Mouse (Mus musculus): ENCODE measurements at regions not wholly inside any gene's neighbourhood (a gene's known extent, or its start where the extent isn't known, plus 50 kb on each side); places are given as distances from the start of the nearest gene placed in this dataset.

DNA sequence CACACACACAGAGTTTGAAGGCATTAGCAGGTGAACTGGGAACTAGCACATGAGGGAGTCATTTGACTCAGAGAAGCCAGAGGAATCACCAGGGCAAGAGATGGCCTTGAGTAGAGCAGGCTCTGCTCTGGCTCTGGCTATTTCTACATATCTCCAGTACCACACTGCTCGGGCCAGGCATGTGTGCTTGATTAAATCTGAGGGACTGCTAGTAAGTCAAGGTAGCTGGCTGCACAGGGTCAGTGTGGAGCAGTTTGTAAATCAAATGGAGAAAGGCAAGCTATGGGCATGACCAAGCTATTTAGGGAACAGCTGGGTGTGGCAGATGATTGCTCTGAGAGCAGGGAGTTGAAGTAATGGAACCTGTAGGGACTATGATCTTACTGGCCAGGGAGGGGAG is 212.5 kb upstream of the Myt1l start:
- no peaks in the 10 kb centered on the region for H3K27me3 ChIP-seq
- 69% methylated on average over 1 of the region's 1 CpGs for WGBS
- H3K9me3 ChIP-seq: no peaks in the 10 kb centered on the region
- H3K36me3 ChIP-seq: no peaks in the 10 kb centered on the region
- H3K27ac ChIP-seq: no peak overlapping the region
- no peaks in the 10 kb centered on the region for H3K4me1 ChIP-seq (replicated peaks)
- H3K4me2 ChIP-seq (replicated peaks): no peak overlapping the region
- no peak for ATAC-seq
- H3K4me3 ChIP-seq (replicated peaks): no peak overlapping the region
- no peak overlapping the region for H3K9ac ChIP-seq (replicated peaks)

DNA sequence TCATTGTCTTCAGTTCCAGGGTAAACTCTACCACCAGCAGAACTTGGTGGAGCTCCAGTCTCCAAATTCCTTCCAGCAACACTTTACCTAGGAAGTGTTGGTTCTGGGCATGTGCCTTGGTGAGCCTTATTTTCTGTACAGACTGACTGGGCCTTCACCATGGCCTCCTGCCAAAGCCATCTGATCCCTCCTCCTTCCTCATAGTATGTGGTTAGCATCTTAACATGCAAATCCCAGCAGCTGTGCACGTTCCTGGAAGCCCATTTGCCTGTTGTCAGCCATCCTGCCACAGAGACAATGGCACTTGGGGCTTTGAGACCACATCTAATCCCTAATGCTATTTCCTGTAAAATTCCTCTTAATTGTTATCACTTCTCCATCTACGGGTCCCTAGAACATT is 206.7 kb upstream of the Myt1l start:
- 12% methylated on average over 2 of the region's 2 CpGs for WGBS
- 0 out of 2 replicates have a peak, but pooled peaks have one; percentile 50 for ATAC-seq
- no peak overlapping the region for H3K27ac ChIP-seq

GRCm38 (mm10) chr12:29323534-29323933 is 204.7 kb upstream of the Myt1l start:
- H3K36me3 ChIP-seq: no peaks in the 10 kb centered on the region
- 65% methylated on average over 3 of the region's 3 CpGs for WGBS
- no peaks in the 10 kb centered on the region for H3K9me3 ChIP-seq
- peaks cover 11% of the 10 kb centered on the region for H3K4me1 ChIP-seq (replicated peaks)
- no peak for ATAC-seq
- H3K27ac ChIP-seq: no peak overlapping the region
- H3K4me3 ChIP-seq (replicated peaks): no peak overlapping the region
- H3K27me3 ChIP-seq: no peaks in the 10 kb centered on the region
- H3K4me2 ChIP-seq (replicated peaks): no peak overlapping the region
- H3K9ac ChIP-seq (replicated peaks): no peak overlapping the region

More for the DNA sequence above, 206.7 kb upstream of the Myt1l start:
- H3K36me3 ChIP-seq: no peaks in the 10 kb centered on the region
- H3K4me1 ChIP-seq (replicated peaks): peaks cover 11% of the 10 kb centered on the region
- H3K27me3 ChIP-seq: no peaks in the 10 kb centered on the region
- no peaks in the 10 kb centered on the region for H3K9me3 ChIP-seq
- H3K4me3 ChIP-seq (replicated peaks): no peak overlapping the region
- H3K4me2 ChIP-seq (replicated peaks): no peak overlapping the region
- H3K9ac ChIP-seq (replicated peaks): no peak overlapping the region

GRCm38 (mm10) chr12:29335839-29336469 is 192.2 kb upstream of the Myt1l start:
- 64% methylated on average over 3 of the region's 3 CpGs for WGBS

GRCm38 (mm10) chr12:29337336-29337735 is 190.8 kb upstream of the Myt1l start:
- Histone ChIP-seq H3K9ac (replicated peaks) (no peak overlapping the region), H3K9me3 (no peaks in the 10 kb centered on the region), H3K36me3 (no peaks in the 10 kb centered on the region), H3K4me2 (replicated peaks) (no peak overlapping the region), H3K4me3 (replicated peaks) (no peak overlapping the region), H3K27ac (no peak overlapping the region), H3K4me1 (replicated peaks) (peaks cover 3% of the 10 kb centered on the region; the same call in 1 of the 2 replicates), H3K27me3 (no peaks in the 10 kb centered on the region)
- no peak for ATAC-seq
- 90% methylated on average over 2 of the region's 2 CpGs for WGBS

More at GRCm38 (mm10) chr12:29335839-29336469, 192.2 kb upstream of the Myt1l start:
- H3K9ac ChIP-seq (replicated peaks): no peak overlapping the region
- H3K27me3 ChIP-seq: no peaks in the 10 kb centered on the region
- no peaks in the 10 kb centered on the region for H3K9me3 ChIP-seq
- H3K4me1 ChIP-seq (replicated peaks): peaks cover 3% of the 10 kb centered on the region; the same call in 1 of the 2 replicates
- H3K27ac ChIP-seq: no peak overlapping the region
- no peak overlapping the region for H3K4me2 ChIP-seq (replicated peaks)
- no peak overlapping the region for H3K4me3 ChIP-seq (replicated peaks)
- 0 out of 2 replicates have a peak, but pooled peaks have one; percentile 50 for ATAC-seq
- H3K36me3 ChIP-seq: no peaks in the 10 kb centered on the region

- H3K9me3 ChIP-seq: no peaks in the 10 kb centered on the region
- 66% methylated on average over 7 of the region's 7 CpGs for WGBS
- H3K4me2 ChIP-seq (replicated peaks): no peak overlapping the region
- no peak for ATAC-seq
- no peak overlapping the region for H3K27ac ChIP-seq
- H3K9ac ChIP-seq (replicated peaks): no peak overlapping the region
- H3K4me3 ChIP-seq (replicated peaks): no peak overlapping the region
- H3K4me1 ChIP-seq (replicated peaks): peaks cover 15% of the 10 kb centered on the region
- H3K36me3 ChIP-seq: no peaks in the 10 kb centered on the region
- no peaks in the 10 kb centered on the region for H3K27me3 ChIP-seq
Measured at GRCm38 (mm10) chr12:29341388-29341995, 186.7 kb upstream of the Myt1l start.

DNA sequence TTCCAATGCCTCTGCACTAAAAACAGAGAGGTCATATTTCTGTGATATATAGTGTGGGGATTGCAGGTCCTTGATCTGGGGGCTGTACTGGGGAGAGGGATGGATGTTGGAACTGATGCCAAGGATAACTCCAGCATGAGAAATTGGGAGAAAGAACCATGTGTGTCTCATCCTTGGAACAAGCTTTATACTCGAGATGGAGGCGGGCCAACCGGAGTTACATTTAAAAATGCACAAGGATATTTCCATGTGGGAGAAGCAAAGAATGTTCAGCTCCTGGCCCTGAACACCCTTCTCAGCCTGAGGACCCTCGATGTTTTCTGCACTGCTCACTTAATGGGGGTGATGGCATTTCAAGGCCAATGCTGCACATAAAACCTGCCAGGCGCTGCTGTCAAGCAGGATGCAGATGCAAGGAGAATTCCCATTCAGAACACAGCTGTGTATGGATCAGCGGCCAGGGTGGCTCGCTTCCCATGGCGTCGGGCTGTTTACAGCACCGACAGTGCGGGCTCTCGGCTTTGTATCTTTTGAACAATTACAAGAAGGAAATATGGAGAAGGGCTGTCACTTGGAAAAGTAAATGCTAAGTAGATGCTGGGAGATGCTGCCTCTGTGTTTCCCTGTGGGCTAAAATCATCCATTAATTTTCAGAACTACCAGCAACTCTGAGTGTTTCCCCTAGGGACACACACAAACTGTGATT is 184.9 kb upstream of the Myt1l start:
- H3K9ac ChIP-seq (replicated peaks): no peak overlapping the region
- no peak for ATAC-seq
- 57% methylated on average over 12 of the region's 12 CpGs for WGBS

DNA sequence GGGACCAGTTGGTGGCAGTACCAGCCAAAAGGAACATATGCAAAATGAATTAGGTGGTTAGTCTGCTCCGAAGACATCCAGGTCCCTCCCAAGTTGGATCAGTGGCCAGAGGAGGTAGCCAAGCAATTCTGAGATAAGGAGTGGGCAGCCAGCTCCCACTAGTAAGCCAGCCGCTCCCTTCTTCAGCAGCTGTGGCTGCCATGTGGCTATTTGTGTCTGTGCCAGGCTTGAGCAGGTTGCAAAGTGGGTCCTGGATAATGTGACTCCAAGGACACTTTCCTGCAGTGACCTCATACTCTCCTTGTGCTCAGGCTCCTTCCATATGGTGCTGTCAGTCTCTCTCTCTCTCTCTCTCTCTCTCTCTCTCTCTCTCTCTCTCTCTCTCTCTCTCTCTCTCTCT is 179.5 kb upstream of the Myt1l start:
- Histone ChIP-seq H3K4me1 (replicated peaks) (peaks cover 9% of the 10 kb centered on the region), H3K9ac (replicated peaks) (no peak overlapping the region), H3K4me3 (replicated peaks) (no peak overlapping the region), H3K27me3 (no peaks in the 10 kb centered on the region), H3K4me2 (replicated peaks) (no peak overlapping the region), H3K9me3 (no peaks in the 10 kb centered on the region), H3K27ac (no peak overlapping the region), H3K36me3 (no peaks in the 10 kb centered on the region)
- no peak for ATAC-seq
- WGBS: 89% methylated on average over 2 of the region's 2 CpGs

More for the DNA sequence above, 184.9 kb upstream of the Myt1l start:
- H3K36me3 ChIP-seq: no peaks in the 10 kb centered on the region
- H3K27ac ChIP-seq: peak overlapping the region; percentile 46
- no peak overlapping the region for H3K4me3 ChIP-seq (replicated peaks)
- H3K4me2 ChIP-seq (replicated peaks): no peak overlapping the region
- H3K4me1 ChIP-seq (replicated peaks): peaks cover 15% of the 10 kb centered on the region
- H3K27me3 ChIP-seq: no peaks in the 10 kb centered on the region
- no peaks in the 10 kb centered on the region for H3K9me3 ChIP-seq

DNA sequence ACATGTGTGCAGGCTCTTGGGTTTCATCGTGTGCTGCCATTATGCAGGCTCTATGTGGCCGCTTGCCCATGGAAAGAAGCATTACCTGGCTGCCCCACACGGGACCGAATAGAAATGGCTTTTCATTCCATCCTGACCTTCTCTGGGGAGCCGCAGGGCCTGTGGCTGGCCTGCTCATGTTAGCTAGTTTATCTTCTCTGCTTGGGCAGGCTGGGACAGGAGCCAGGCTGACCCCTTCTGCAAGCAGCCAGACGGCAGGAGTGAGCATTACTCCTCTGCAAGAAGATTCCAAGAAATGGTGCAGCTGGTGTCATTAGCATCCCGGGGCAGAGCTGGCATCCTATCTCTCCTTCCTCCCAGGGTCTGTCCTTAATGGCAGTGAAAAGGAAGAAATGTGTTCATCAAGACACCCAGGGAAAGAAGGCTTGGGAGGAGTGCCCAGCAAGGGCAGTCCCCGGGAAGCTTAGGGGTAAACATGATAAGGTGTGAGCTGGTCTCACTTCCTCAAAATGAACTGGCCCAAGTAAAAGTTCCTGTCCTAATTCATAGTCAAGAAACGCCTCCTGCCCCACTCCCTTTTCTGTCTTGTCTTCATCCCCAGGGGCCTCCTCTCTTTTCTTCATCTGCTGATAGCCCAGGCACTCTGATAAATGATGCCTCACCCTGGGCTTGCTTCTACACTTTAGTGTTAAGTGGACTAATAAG is 178.9 kb upstream of the Myt1l start:
- no peak overlapping the region for H3K9ac ChIP-seq (replicated peaks)
- ATAC-seq: no peak
- no peak overlapping the region for H3K4me3 ChIP-seq (replicated peaks)
- no peak overlapping the region for H3K4me2 ChIP-seq (replicated peaks)
- H3K27ac ChIP-seq: peak overlapping the region; percentile 51; the same call in 1 of the 2 replicates
- H3K36me3 ChIP-seq: no peaks in the 10 kb centered on the region
- H3K4me1 ChIP-seq (replicated peaks): peaks cover 11% of the 10 kb centered on the region
- H3K27me3 ChIP-seq: no peaks in the 10 kb centered on the region
- no peaks in the 10 kb centered on the region for H3K9me3 ChIP-seq
- 71% methylated on average over 9 of the region's 9 CpGs for WGBS

- Histone ChIP-seq H3K9ac (replicated peaks) (peak overlapping the region; percentile 23; the same call in 1 of the 2 replicates), H3K27me3 (no peaks in the 10 kb centered on the region), H3K4me2 (replicated peaks) (0 out of 2 replicates have a peak overlapping the region, but pooled peaks have one; percentile 13), H3K4me3 (replicated peaks) (no peak overlapping the region), H3K27ac (peak overlapping the region; percentile 91), H3K36me3 (no peaks in the 10 kb centered on the region), H3K4me1 (replicated peaks) (peaks cover 51% of the 10 kb centered on the region), H3K9me3 (no peaks in the 10 kb centered on the region)
- WGBS: 27% methylated on average over 9 of the region's 11 CpGs
- peak; percentile 57 for ATAC-seq
Measured at GRCm38 (mm10) chr12:29353777-29354496, 174.2 kb upstream of the Myt1l start.

DNA sequence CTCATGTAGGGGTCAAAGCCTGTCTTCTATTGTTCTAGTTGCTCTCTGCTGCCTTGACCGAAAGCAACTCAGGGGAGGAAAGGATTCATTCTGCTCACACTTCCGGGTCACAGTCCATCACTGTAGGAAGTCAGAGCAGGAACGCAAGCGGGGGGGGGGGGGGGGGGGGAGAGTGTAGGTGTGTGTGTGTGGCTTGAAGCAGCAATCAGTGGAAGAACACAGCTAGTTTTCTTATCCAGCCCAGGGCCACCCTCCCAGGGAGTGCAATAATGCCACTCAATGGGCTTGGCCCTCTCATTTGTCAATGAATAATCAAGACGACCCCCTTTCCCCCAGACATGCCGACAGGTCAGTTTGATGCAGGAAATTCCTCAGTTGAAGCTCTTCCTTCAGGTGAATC is 173.4 kb upstream of the Myt1l start:
- 38% methylated on average over 6 of the region's 6 CpGs for WGBS
- Histone ChIP-seq H3K9me3 (no peaks in the 10 kb centered on the region), H3K27ac (peak overlapping the region; percentile 91), H3K4me3 (replicated peaks) (no peak overlapping the region), H3K27me3 (no peaks in the 10 kb centered on the region), H3K4me1 (replicated peaks) (peaks cover 54% of the 10 kb centered on the region), H3K9ac (replicated peaks) (no peak overlapping the region), H3K4me2 (replicated peaks) (no peak overlapping the region), H3K36me3 (no peaks in the 10 kb centered on the region)
- no peak for ATAC-seq

All from midbrain, embryonic 13.5 days (tissue).